Mouse (Mus musculus) kidney, embryonic 16.5 days (tissue): ENCODE results near the gene Gm4312. TPM values are rescaled to one million over a fixed set of nuclear protein-coding genes. Genes with fewer than 3 reads are reported as not detected.

Experiments
- polyA plus RNA-seq: library from polyadenylated mRNA; unstranded; fragments of >200 nt; fragmentation: Nextera tagmentation; extraction: Ambion mirVana; gene quantifications from 2 replicates; pipeline ENCODE4 v1.2.1, GENCODE M21; 2015

The Gm4312 gene
- polyA plus RNA-seq, 1 experiment from 2014 or later = not detected

Other genes starting within 250 kb of the Gm4312 start
- gene Gm4301, start 46.9 kb downstream of the Gm4312 start, polyA plus RNA-seq = not detected in 2 replicates
- gene Gm4302, start 41.7 kb downstream of the Gm4312 start, polyA plus RNA-seq = not detected in 2 replicates
- not detected in 2 replicates for gene Gm4303, start 36.6 kb downstream of the Gm4312 start, polyA plus RNA-seq
- not detected in 2 replicates for gene Gm4305, start 31.5 kb downstream of the Gm4312 start, polyA plus RNA-seq
- not detected in 2 replicates for gene Gm4307, start 21.2 kb downstream of the Gm4312 start, polyA plus RNA-seq
- 23.8 and 25.8 TPM in 2 replicates for gene Tmtc3, start 104.8 kb upstream of the Gm4312 start, polyA plus RNA-seq
- 4.4 and 6.1 TPM in 2 replicates for gene Cep290, start 105.0 kb upstream of the Gm4312 start, polyA plus RNA-seq
- 8.9 and 10.5 TPM in 2 replicates for gene 4930430F08Rik, start 207.9 kb upstream of the Gm4312 start, polyA plus RNA-seq
- not detected in 2 replicates for gene 1700017N19Rik, start 207.9 kb upstream of the Gm4312 start, polyA plus RNA-seq